ENCODE assay signal across 11 mouse cellular contexts in genomic region chr5:144051268-144051667, GRCm38 (mm10). TPM values are rescaled to one million over a fixed set of nuclear protein-coding genes. Genes with fewer than 3 reads are reported as not detected.
DNase-seq lines count a peak whose midpoint lies in the region; ATAC-seq and TF ChIP-seq lines count a peak whose summit lies in the region.
"Had no signal": no experiment of that assay in that cellular context is flagged by ENCODE, and none has a peak within 500 bp of the region (broad histone marks: within the 10 kb centered on the region; RNA-seq: fewer than 3 reads in every experiment).

No protein-coding gene starts in this region.

- H3K9ac ChIP-seq in intestine, postnatal 0 days (ENCODE audit: low read depth, low read length), result no peak overlapping the region
- no peak overlapping the region for H3K9ac ChIP-seq in intestine, embryonic 15.5 days
- H3K9ac ChIP-seq in liver, embryonic 14.5 days (replicated peaks), result no peak overlapping the region
- no peak overlapping the region for H3K9ac ChIP-seq in neural tube, embryonic 15.5 days (replicated peaks)
- H3K9ac ChIP-seq: heart, embryonic 12.5 days; lung, embryonic 15.5 days had no signal

- no peak for ATAC-seq in intestine, postnatal 0 days
- no peak for ATAC-seq in intestine, embryonic 15.5 days
- ATAC-seq in liver, embryonic 14.5 days (ENCODE audit: insufficient read depth), result no peak
- no peak for ATAC-seq in neural tube, embryonic 15.5 days (ENCODE audit: low FRiP score)

- peak; percentile 66 for TF ChIP-seq CTCF in intestine, postnatal 0 days (IDR thresholded peaks at IDR 0.05; ENCODE audit: low read depth)
- TF ChIP-seq CTCF in thymus, adult 2 months (IDR thresholded peaks at IDR 0.05; ENCODE audit: borderline replicate concordance, control insufficient read depth, extremely low read depth, insufficient read depth, low read length, poor library complexity), result no peak
- TF ChIP-seq CTCF in liver, embryonic 14.5 days (IDR thresholded peaks at IDR 0.05; ENCODE audit: low read depth), result peak; percentile 68

- no peak overlapping the region for H3K27ac ChIP-seq in intestine, postnatal 0 days (ENCODE audit: low read depth, low read length)
- H3K27ac ChIP-seq in intestine, embryonic 15.5 days, result no peak overlapping the region
- H3K27ac ChIP-seq in thymus, adult 2 months (ENCODE audit: control insufficient read depth, insufficient read depth, low read length), result no peak overlapping the region
- H3K27ac ChIP-seq in liver, embryonic 14.5 days, result no peak overlapping the region
- H3K27ac ChIP-seq in neural tube, embryonic 15.5 days (replicated peaks), result no peak overlapping the region
- H3K27ac ChIP-seq: lung, embryonic 15.5 days had no signal

- H3K4me3 ChIP-seq in intestine, postnatal 0 days (ENCODE audit: low read depth, low read length), result no peak overlapping the region
- H3K4me3 ChIP-seq in intestine, embryonic 15.5 days (replicated peaks), result no peak overlapping the region
- H3K4me3 ChIP-seq in thymus, adult 2 months (ENCODE audit: control insufficient read depth, insufficient read depth, low read length), result no peak overlapping the region
- no peak overlapping the region for H3K4me3 ChIP-seq in liver, embryonic 14.5 days (ENCODE audit: insufficient read depth in 1 of 2, low read depth in 2 of 2, low read length in 2 of 2)
- no peak overlapping the region for H3K4me3 ChIP-seq in neural tube, embryonic 15.5 days (replicated peaks)
- H3K4me3 ChIP-seq: heart, embryonic 12.5 days; lung, embryonic 15.5 days had no signal

- no peaks in the 10 kb centered on the region for H3K4me1 ChIP-seq in intestine, postnatal 0 days (replicated peaks; ENCODE audit: control insufficient read depth, insufficient read depth, low read length)
- 0 out of 2 replicates have a peak, but pooled peaks cover 2% of the 10 kb centered on the region for H3K4me1 ChIP-seq in intestine, embryonic 15.5 days (replicated peaks)
- no peaks in the 10 kb centered on the region for H3K4me1 ChIP-seq in thymus, adult 2 months (replicated peaks; ENCODE audit: control insufficient read depth, insufficient read depth, low read length)
- no peaks in the 10 kb centered on the region for H3K4me1 ChIP-seq in liver, embryonic 14.5 days (replicated peaks; ENCODE audit: control insufficient read depth in 2 of 2, insufficient read depth in 2 of 2, low read length in 1 of 2)
- peaks cover 7% of the 10 kb centered on the region; the same call in 1 of the 2 replicates for H3K4me1 ChIP-seq in neural tube, embryonic 15.5 days
- H3K4me1 ChIP-seq: heart, embryonic 12.5 days; lung, embryonic 15.5 days had no signal

- peak; percentile 16 for DNase-seq in thymus, adult 2 months
- DNase-seq in thymus, adult 18-20 months, result no peak
- peak in 1 of 3 experiments; percentile 10 for DNase-seq in liver, embryonic 14.5 days (ENCODE audit: low read depth in 3 of 3, low spot score in 3 of 3)
- no peak for DNase-seq in frontal cortex, postnatal 25 days (ENCODE audit: low spot score in 2 of 2)
- DNase-seq in layer of hippocampus, adult 9-10 months (ENCODE audit: low spot score), result no peak

- H3K36me3 ChIP-seq in intestine, postnatal 0 days (ENCODE audit: control insufficient read depth, insufficient read depth), result no peaks in the 10 kb centered on the region
- no peaks in the 10 kb centered on the region for H3K36me3 ChIP-seq in intestine, embryonic 15.5 days
- no peaks in the 10 kb centered on the region for H3K36me3 ChIP-seq in thymus, adult 2 months (ENCODE audit: control insufficient read depth, insufficient read depth, low read length)
- H3K36me3 ChIP-seq in liver, embryonic 14.5 days (replicated peaks; ENCODE audit: control insufficient read depth, insufficient read depth, low read depth), result no peaks in the 10 kb centered on the region
- no peaks in the 10 kb centered on the region for H3K36me3 ChIP-seq in neural tube, embryonic 15.5 days
- H3K36me3 ChIP-seq: heart, embryonic 12.5 days; lung, embryonic 15.5 days had no signal

- H3K27me3 ChIP-seq in intestine, postnatal 0 days (replicated peaks; ENCODE audit: control insufficient read depth, insufficient read depth, low read length), result no peaks in the 10 kb centered on the region
- H3K27me3 ChIP-seq in intestine, embryonic 15.5 days (replicated peaks), result no peaks in the 10 kb centered on the region
- no peaks in the 10 kb centered on the region for H3K27me3 ChIP-seq in thymus, adult 2 months (ENCODE audit: control insufficient read depth, insufficient read depth, low read length)
- no peaks in the 10 kb centered on the region for H3K27me3 ChIP-seq in liver, embryonic 14.5 days (ENCODE audit: control insufficient read depth, insufficient read depth, low read length)
- no peaks in the 10 kb centered on the region for H3K27me3 ChIP-seq in neural tube, embryonic 15.5 days (replicated peaks)
- H3K27me3 ChIP-seq: heart, embryonic 12.5 days; lung, embryonic 15.5 days had no signal

- no peak for TF ChIP-seq EP300 in liver, embryonic 14.5 days (IDR thresholded peaks at IDR 0.05; ENCODE audit: low read depth)

- no peaks in the 10 kb centered on the region for H3K9me3 ChIP-seq in intestine, postnatal 0 days (ENCODE audit: control insufficient read depth)
- H3K9me3 ChIP-seq in intestine, embryonic 15.5 days, result no peaks in the 10 kb centered on the region
- H3K9me3 ChIP-seq in liver, embryonic 14.5 days (ENCODE audit: control insufficient read depth, low read length), result no peaks in the 10 kb centered on the region
- no peaks in the 10 kb centered on the region for H3K9me3 ChIP-seq in neural tube, embryonic 15.5 days (replicated peaks)
- H3K9me3 ChIP-seq: heart, embryonic 12.5 days; lung, embryonic 15.5 days had no signal

- no peak for TF ChIP-seq POLR2A in thymus, adult 2 months (IDR thresholded peaks at IDR 0.05; ENCODE audit: control insufficient read depth, extremely low read depth, insufficient read depth, low read length, poor library complexity)

- H3K4me2 ChIP-seq in intestine, postnatal 0 days (replicated peaks; ENCODE audit: low read depth), result no peak overlapping the region
- H3K4me2 ChIP-seq in intestine, embryonic 15.5 days (replicated peaks), result no peak overlapping the region
- no peak overlapping the region for H3K4me2 ChIP-seq in liver, embryonic 14.5 days (ENCODE audit: low read depth)
- no peak overlapping the region for H3K4me2 ChIP-seq in neural tube, embryonic 15.5 days
- H3K4me2 ChIP-seq: heart, embryonic 12.5 days; lung, embryonic 15.5 days had no signal

RNA-seq across cellular contexts. Expression of gene Ocm, which starts 24.8 kb away (rescaled TPM):
- polyA plus RNA-seq in intestine, postnatal 0 days (2015; fragmentation: Nextera tagmentation; extraction: Ambion mirVana), result not detected in 2 replicates
- polyA plus RNA-seq in intestine, embryonic 15.5 days (2015; fragmentation: Nextera tagmentation; extraction: Ambion mirVana), result not detected in 2 replicates
- polyA plus RNA-seq in thymus, adult 2 months (2012; rRNA removed), result not detected in 2 replicates
- not detected in 2 replicates for polyA plus RNA-seq in liver, embryonic 14.5 days (2012; rRNA removed)
- not detected in 2 replicates for polyA plus RNA-seq in liver, embryonic 14.5 days (2014; fragmentation: Nextera tagmentation; extraction: Ambion mirVana)
- polyA plus RNA-seq in neural tube, embryonic 15.5 days (2015; fragmentation: Nextera tagmentation; extraction: Ambion mirVana), result not detected in 2 replicates
- polyA plus RNA-seq: heart, embryonic 12.5 days; lung, embryonic 15.5 days; neural tube, embryonic 11.5 days had no signal

RNA-seq across cellular contexts. Expression of gene Ccz1, which starts 36.6 kb away (rescaled TPM):
- 58.1 and 59.9 TPM in 2 replicates for polyA plus RNA-seq in intestine, postnatal 0 days (2015; fragmentation: Nextera tagmentation; extraction: Ambion mirVana)
- polyA plus RNA-seq in intestine, embryonic 15.5 days (2015; fragmentation: Nextera tagmentation; extraction: Ambion mirVana), result 69.0 and 75.7 TPM in 2 replicates
- polyA plus RNA-seq in thymus, adult 2 months (2012; rRNA removed), result 13.3 and 15.4 TPM in 2 replicates
- polyA plus RNA-seq in liver, embryonic 14.5 days (2012; rRNA removed), result 12.8 and 21.9 TPM in 2 replicates
- polyA plus RNA-seq in liver, embryonic 14.5 days (2014; fragmentation: Nextera tagmentation; extraction: Ambion mirVana), result 46.8 and 47.1 TPM in 2 replicates
- polyA plus RNA-seq in neural tube, embryonic 15.5 days (2015; fragmentation: Nextera tagmentation; extraction: Ambion mirVana), result 76.1 and 77.4 TPM in 2 replicates

RNA-seq across cellular contexts. Expression of gene Lmtk2, which starts 49.0 kb away (rescaled TPM):
- polyA plus RNA-seq in intestine, postnatal 0 days (2015; fragmentation: Nextera tagmentation; extraction: Ambion mirVana), result 4.9 and 5.8 TPM in 2 replicates
- polyA plus RNA-seq in intestine, embryonic 15.5 days (2015; fragmentation: Nextera tagmentation; extraction: Ambion mirVana), result 5.6 and 6.7 TPM in 2 replicates
- 13.3 and 18.7 TPM in 2 replicates for polyA plus RNA-seq in thymus, adult 2 months (2012; rRNA removed)
- polyA plus RNA-seq in liver, embryonic 14.5 days (2012; rRNA removed), result 2.4 and 2.9 TPM in 2 replicates
- polyA plus RNA-seq in liver, embryonic 14.5 days (2014; fragmentation: Nextera tagmentation; extraction: Ambion mirVana), result 1.5 and 1.7 TPM in 2 replicates
- polyA plus RNA-seq in neural tube, embryonic 15.5 days (2015; fragmentation: Nextera tagmentation; extraction: Ambion mirVana), result 8.2 and 9.4 TPM in 2 replicates
